Mouse (Mus musculus) CD4-positive helper T cell, adult 2 months (primary cell): Measurements from ENCODE around the gene Megf11.
"Not testable (repeated sequence)": the region's sequence is repeated elsewhere in the genome, so short reads cannot be mapped to it uniquely, and the experiment has no call there.

Experiments used
- DNase-seq: peaks from one replicate; pipeline ENCODE4 v3.0.0-alpha.2; 2012; ENCODE audit warnings: low read depth, missing footprints, low spot score

The Megf11 gene

GRCm38 (mm10) chr9:64697006-64697405, 311.6 kb downstream of the Megf11 start:
- DNase-seq: no peak

GRCm38 (mm10) chr9:64697677-64698076, 312.3 kb downstream of the Megf11 start:
- DNase-seq: no peak

DNA sequence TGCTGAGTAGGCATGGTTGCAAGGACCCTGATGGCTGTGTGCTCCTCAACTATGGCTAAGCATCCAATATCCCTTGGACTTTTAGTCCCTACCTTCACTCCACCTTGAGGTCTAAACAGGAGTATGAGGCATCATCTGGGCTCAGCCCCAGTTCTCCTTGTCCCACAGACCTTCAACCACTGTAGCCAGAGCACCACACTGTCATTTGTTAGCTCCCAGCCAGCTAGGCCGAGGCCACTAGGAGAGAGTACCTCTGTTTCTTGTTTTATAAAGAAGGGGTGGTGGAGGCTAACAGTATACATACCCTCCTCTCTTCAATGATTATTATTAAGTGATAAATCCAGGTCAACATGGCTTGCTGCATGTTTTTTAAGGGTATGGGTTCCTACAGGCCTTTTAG, 313.2 kb downstream of the Megf11 start:
- no peak for DNase-seq

DNA sequence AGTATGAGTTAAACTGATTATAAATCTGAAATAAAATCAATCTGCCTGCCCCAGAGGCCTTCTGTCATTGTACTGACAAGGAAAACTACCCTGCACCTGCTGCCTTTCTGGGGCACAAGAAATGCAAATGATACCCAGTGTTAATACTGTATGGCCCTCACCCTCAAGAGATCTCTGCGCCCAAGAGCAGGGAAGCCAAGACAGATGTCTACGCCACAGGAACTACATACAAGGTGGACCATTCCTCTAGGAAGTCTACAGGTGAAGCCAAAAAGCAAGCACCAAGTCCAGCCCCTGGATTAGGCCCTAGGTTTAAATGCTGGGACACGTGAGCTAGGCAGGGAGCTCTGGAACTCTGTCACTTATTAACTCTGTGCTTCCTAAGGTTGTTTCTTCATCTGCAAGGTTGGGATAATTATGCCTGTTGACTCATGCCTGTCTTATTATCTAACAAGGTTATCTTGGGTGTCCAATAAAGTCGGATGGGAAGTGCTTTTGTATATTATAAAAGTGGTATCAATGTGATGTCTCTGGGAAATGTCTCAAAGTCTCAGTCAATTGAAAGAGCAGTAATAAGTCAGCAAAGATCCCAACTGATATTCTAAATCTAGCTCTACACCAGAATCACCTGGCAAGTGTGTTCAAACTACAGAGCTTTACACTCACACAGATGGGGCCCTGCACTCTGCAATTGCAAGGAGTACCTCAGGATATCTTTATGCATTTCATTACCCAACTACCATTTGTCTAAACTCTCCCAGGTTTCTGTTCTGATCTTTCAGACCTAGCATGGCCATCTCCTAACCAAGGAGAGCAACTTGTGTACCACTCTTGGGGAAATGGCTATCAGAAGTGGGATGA, 315.3 kb downstream of the Megf11 start:
- no peak for DNase-seq

DNA sequence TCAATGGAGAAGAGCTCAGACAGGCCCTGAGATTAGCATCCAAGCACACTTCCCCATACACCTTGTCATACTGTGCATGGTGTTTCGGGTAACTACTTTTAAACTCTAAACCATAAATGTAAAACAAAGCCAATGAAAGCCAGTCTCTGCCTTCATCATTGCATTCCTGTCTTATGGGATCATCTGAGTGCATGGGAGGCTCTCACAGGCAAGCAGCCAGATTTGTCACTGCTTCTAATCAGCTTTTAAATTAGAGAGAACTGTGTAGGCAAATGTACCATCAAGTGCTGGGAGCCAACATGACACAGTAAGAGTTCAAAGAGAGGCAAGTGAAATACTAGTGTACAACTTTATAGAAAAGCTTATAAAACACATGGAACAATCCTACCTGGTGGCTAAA, 316.2 kb downstream of the Megf11 start:
- DNase-seq: no peak

DNA sequence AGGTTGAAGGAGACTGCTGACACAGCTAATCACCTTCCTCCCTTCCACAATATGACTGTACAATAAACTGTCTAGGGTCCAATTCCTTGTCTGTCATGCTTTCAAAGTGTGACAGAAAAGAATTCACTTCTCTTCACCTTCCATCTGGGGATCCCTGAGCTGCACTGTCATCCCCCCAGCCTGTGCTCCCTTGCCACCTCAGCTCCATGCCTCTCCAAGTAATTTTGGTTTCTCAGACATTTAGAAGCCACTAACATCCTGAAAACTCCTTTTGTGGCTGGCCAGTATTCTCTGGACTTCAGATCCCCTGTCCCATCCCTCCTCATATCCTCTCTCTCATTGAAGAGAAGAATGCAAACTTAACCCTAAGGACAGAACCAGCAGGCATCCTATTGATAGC, 317.0 kb downstream of the Megf11 start:
- DNase-seq: no peak

GRCm38 (mm10) chr9:64702937-64703336, 317.5 kb downstream of the Megf11 start:
- peak; percentile 14 for DNase-seq

GRCm38 (mm10) chr9:64703420-64703965, 318.1 kb downstream of the Megf11 start:
- DNase-seq: no peak

- DNase-seq: no peak
Observed at GRCm38 (mm10) chr9:64704073-64704840, 318.8 kb downstream of the Megf11 start.

GRCm38 (mm10) chr9:64710291-64710690, 324.9 kb downstream of the Megf11 start:
- DNase-seq: not testable (repeated sequence)

GRCm38 (mm10) chr9:64719526-64720163, 334.2 kb downstream of the Megf11 start:
- no peak for DNase-seq

DNA sequence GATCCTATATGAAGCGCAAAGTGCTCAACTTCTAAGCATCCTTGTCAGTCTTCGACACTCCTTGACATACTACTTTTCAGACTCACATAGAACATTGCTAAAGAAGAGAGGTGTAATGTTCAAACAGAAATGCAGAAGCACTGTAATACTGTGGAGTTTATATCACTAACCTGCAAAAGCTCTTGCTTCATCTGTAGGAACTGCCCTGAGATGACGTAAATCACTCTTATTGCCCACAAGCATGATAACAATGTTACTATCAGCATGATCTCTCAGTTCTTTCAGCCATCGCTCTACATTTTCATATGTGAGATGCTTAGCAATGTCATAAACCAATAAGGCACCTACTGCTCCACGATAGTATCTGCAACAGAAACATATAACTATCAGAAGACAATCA, 341.0 kb downstream of the Megf11 start:
- no peak for DNase-seq

DNA sequence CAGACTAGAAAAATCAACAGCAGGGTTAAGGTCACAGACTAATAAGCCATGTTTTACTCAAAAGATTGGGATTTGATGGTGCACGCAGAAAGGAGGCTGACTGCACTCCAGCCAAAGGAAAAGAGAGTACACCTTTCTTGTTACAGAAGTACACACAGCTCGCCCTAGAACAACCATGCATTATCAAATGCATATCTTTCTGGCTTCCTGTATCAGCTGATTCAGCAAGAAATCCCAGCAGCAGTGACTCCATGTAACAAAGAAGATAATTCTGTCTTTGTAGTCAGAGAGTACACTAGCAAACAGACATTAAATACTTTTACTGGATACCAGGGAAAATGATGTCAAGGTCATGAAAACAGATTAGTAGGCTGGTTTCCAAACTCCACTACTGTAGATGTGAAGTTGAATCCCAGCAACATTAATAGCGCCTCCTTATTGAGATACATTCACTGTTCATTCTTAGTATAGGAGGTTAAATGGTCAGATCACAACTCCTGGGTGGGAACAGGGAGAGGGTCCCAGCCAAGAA, 345.7 kb downstream of the Megf11 start:
- no peak for DNase-seq

- DNase-seq: peak; percentile 41
Observed at GRCm38 (mm10) chr9:64734166-64734565, 348.7 kb downstream of the Megf11 start.

DNA sequence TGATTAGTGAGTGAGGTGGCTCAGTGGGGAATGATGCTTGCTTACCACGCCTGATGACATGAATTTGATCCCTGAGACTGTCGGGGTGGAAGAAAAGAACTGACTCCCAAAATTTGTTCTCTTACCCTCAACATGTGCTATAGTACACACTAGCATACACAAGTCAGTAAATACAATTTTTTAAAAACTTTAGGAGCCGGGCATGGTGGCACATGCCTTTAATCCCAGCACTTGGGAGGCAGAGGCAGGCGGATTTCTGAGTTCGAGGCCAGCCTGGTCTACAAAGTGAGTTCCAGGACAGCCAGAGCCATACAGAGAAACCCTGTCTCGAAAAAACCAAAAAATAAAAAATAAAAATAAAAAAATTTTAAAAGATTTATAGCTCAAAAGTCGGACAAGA, 349.6 kb downstream of the Megf11 start:
- not testable (repeated sequence) for DNase-seq

- peak; percentile 41 for DNase-seq
Observed at GRCm38 (mm10) chr9:64736076-64736638, 350.7 kb downstream of the Megf11 start.

- DNase-seq: peak; percentile 37
Observed at GRCm38 (mm10) chr9:64736639-64737405, 351.4 kb downstream of the Megf11 start.

DNA sequence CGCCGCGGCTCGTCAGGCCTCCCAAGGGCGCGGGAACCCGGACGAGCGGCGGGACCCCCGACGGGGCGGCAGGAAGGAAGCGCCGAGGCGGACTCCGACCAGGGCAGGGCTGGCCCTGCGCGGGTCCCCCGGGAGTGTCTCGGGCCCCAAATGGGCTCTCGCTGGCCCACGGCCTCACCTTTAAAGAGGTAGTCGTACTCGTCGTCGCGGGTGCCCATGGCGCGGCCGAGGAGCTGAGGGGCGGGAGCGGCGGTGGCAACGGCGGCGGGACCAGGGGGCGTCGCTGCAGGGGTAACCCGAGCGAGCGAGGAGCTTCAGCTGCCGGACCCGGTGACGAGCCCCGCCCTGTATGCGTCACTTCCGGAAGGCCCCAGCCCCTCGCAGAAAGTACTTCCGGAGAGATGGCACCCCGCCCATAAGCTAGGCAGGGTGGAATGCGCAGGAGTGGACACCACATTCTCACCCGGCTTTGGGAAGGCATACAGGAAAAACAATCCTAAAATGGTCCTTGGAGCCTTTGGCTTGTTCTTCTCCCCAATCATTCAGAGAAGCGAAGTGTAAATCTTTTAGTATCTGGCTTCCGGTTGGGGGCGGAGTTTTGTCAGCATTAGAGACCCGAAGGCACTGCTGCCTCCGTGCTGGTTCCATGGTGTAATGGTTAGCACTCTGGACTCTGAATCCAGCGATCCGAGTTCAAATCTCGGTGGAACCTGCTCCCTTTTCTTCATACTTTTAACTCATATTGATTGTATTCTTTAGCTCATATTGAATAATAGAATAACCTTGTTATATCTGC, 352.2 kb downstream of the Megf11 start, which contains the start of gene Rab11a:
Gene Rab11a, minus strand, starts transcription at position 353 of the 796 bp plus-strand sequence.
- DNase-seq: peak; percentile 96

DNA sequence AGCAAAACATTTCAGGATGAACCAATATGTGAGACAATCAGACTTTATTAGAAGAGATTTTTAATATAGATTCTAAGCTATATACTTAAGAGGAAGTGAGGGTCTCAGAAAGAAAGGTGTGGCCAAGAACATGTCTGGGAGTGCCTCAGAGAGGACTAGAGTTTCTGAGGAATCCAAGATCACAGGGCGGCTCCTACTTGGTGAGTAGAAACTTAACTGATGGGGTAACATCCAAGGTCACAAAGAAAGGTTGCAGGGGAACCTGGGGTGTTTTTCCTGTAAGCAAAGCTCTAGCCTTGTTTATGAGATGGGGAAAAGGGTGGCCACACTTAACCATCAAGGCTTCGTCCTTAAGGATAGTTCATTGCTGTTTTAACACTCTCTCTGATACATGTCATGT, 353.6 kb downstream of the Megf11 start:
- no peak for DNase-seq

GRCm38 (mm10) chr9:64742453-64742852, 357.0 kb downstream of the Megf11 start:
- no peak for DNase-seq
